Mouse (Mus musculus): ENCODE results near the gene Elavl3. TPM values are rescaled to one million over a fixed set of nuclear protein-coding genes. Genes with fewer than 3 reads are reported as not detected.

Gene Elavl3
- polyA plus RNA-seq, 1 experiment from 2014 or later = 86.9 TPM

GRCm38 (mm10) chr9:21968883-21969282 is 82.9 kb downstream of the Elavl3 start:
- ATAC-seq (ENCODE audit: low read depth) = no peak
- H3K9ac ChIP-seq = no peak overlapping the region
- no peaks in the 10 kb centered on the region; the same call in 1 of the 2 replicates for H3K4me1 ChIP-seq (replicated peaks)
- 72% methylated on average over 6 of the region's 6 CpGs for WGBS
- H3K27me3 ChIP-seq = peaks cover 8% of the 10 kb centered on the region
- no peaks in the 10 kb centered on the region for H3K9me3 ChIP-seq
- no peak overlapping the region for H3K4me3 ChIP-seq
- no peak overlapping the region for H3K27ac ChIP-seq (replicated peaks)
- no peaks in the 10 kb centered on the region for H3K36me3 ChIP-seq
- H3K4me2 ChIP-seq = no peak overlapping the region

Other genes with a start within 250 kb of the Elavl3 start
- 0.46 and 0.72 TPM in 2 replicates for gene Angptl8, start 216.5 kb downstream of the Elavl3 start, polyA plus RNA-seq (2015; fragmentation: Nextera tagmentation; extraction: Ambion mirVana)
- gene Dock6, start 199.4 kb downstream of the Elavl3 start, polyA plus RNA-seq (2015; fragmentation: Nextera tagmentation; extraction: Ambion mirVana) = 21.3 and 22.8 TPM in 2 replicates
- 25.9 and 26.2 TPM in 2 replicates for gene Rab3d, start 133.8 kb downstream of the Elavl3 start, polyA plus RNA-seq (2015; fragmentation: Nextera tagmentation; extraction: Ambion mirVana)
- gene Ccdc159, start 124.6 kb downstream of the Elavl3 start, polyA plus RNA-seq (2015; fragmentation: Nextera tagmentation; extraction: Ambion mirVana) = 7.6 and 8.3 TPM in 2 replicates
- 41.7 and 47.4 TPM in 2 replicates for gene Tmem205, start 124.5 kb downstream of the Elavl3 start, polyA plus RNA-seq (2015; fragmentation: Nextera tagmentation; extraction: Ambion mirVana)
- 69.5 and 73.1 TPM in 2 replicates for gene Plppr2, start 115.0 kb downstream of the Elavl3 start, polyA plus RNA-seq (2015; fragmentation: Nextera tagmentation; extraction: Ambion mirVana)
- 8.8 and 10.7 TPM in 2 replicates for gene Swsap1, start 96.3 kb downstream of the Elavl3 start, polyA plus RNA-seq (2015; fragmentation: Nextera tagmentation; extraction: Ambion mirVana)
- 2.1 and 2.8 TPM in 2 replicates for gene Epor, start 88.5 kb downstream of the Elavl3 start, polyA plus RNA-seq (2015; fragmentation: Nextera tagmentation; extraction: Ambion mirVana)
- gene Rgl3, start 62.6 kb downstream of the Elavl3 start, polyA plus RNA-seq (2015; fragmentation: Nextera tagmentation; extraction: Ambion mirVana) = 1.7 and 1.9 TPM in 2 replicates
- 3.2 and 3.8 TPM in 2 replicates for gene Ccdc151, start 49.4 kb downstream of the Elavl3 start, polyA plus RNA-seq (2015; fragmentation: Nextera tagmentation; extraction: Ambion mirVana)
- gene Prkcsh, start 49.2 kb downstream of the Elavl3 start, polyA plus RNA-seq (2015; fragmentation: Nextera tagmentation; extraction: Ambion mirVana) = 101 and 108 TPM in 2 replicates
- gene Gm49318, start 19.2 kb upstream of the Elavl3 start, polyA plus RNA-seq (2015; fragmentation: Nextera tagmentation; extraction: Ambion mirVana) = not detected in 2 replicates
- gene Zfp653, start 19.4 kb upstream of the Elavl3 start, polyA plus RNA-seq (2015; fragmentation: Nextera tagmentation; extraction: Ambion mirVana) = 16.5 and 16.6 TPM in 2 replicates
- 47.9 and 57.8 TPM in 2 replicates for gene Ecsit, start 33.4 kb upstream of the Elavl3 start, polyA plus RNA-seq (2015; fragmentation: Nextera tagmentation; extraction: Ambion mirVana)
- 2.6 and 2.9 TPM in 2 replicates for gene Cnn1, start 47.2 kb upstream of the Elavl3 start, polyA plus RNA-seq (2015; fragmentation: Nextera tagmentation; extraction: Ambion mirVana)
- 170 and 172 TPM in 2 replicates for gene Elof1, start 65.1 kb upstream of the Elavl3 start, polyA plus RNA-seq (2015; fragmentation: Nextera tagmentation; extraction: Ambion mirVana)
- 1.4 and 1.6 TPM in 2 replicates for gene Acp5, start 83.7 kb upstream of the Elavl3 start, polyA plus RNA-seq (2015; fragmentation: Nextera tagmentation; extraction: Ambion mirVana)
- gene Pigyl, start 104.8 kb upstream of the Elavl3 start, polyA plus RNA-seq (2015; fragmentation: Nextera tagmentation; extraction: Ambion mirVana) = 83.8 and 86.9 TPM in 2 replicates
- gene Zfp872, start 136.1 kb upstream of the Elavl3 start, polyA plus RNA-seq (2015; fragmentation: Nextera tagmentation; extraction: Ambion mirVana) = 0.12 and 0.31 TPM in 2 replicates
- gene Zfp809, start 173.7 kb upstream of the Elavl3 start, polyA plus RNA-seq (2015; fragmentation: Nextera tagmentation; extraction: Ambion mirVana) = 9.0 and 10.3 TPM in 2 replicates
- 5.2 and 5.8 TPM in 2 replicates for gene Zfp599, start 207.9 kb upstream of the Elavl3 start, polyA plus RNA-seq (2015; fragmentation: Nextera tagmentation; extraction: Ambion mirVana)

All from neural tube, embryonic 13.5 days (tissue).